Mouse (Mus musculus) C2C12 (cell line): Measurements from ENCODE around the gene Ccdc83. TPM values are rescaled to one million over a fixed set of nuclear protein-coding genes. Genes with fewer than 3 reads are reported as not detected.

ENCODE experiments used
- H3K27me3 ChIP-seq: one replicate; pipeline ENCODE4 v1.6.1; 2011; ENCODE audit not compliant: control insufficient read depth, insufficient read depth, insufficient read length
- H3K36me3 ChIP-seq: one replicate; pipeline ENCODE4 v1.6.1; 2011; ENCODE audit not compliant: control insufficient read depth, insufficient read depth
- H3K4me3 ChIP-seq: one replicate; pipeline ENCODE4 v1.5.1; 2011; ENCODE audit warnings: mild to moderate bottlenecking, control low read depth; ENCODE audit not compliant: poor library complexity, insufficient read depth, severe bottlenecking
- H3K79me2 ChIP-seq: one replicate; pipeline ENCODE4 v1.6.1; 2011; ENCODE audit not compliant: control insufficient read depth, insufficient read depth
- H3K79me3 ChIP-seq: one replicate; pipeline ENCODE4 v1.6.1; 2011; ENCODE audit warnings: low read depth, control low read depth
- H3ac ChIP-seq: one replicate; pipeline ENCODE3; 2011; ENCODE audit warnings: low read depth; ENCODE audit not compliant: control insufficient read depth, insufficient read length
- CEBPB ChIP-seq: IDR thresholded peaks from one replicate; pipeline ENCODE4 v1.6.1; 2011; ENCODE audit warnings: low read depth, mild to moderate bottlenecking, control low read depth, moderate library complexity
- CTCF ChIP-seq: IDR thresholded peaks from one replicate; pipeline ENCODE4 v1.5.1; 2011; ENCODE audit not compliant: control insufficient read depth, insufficient read depth, insufficient read length
- FOSL1 ChIP-seq: IDR thresholded peaks from one replicate; pipeline ENCODE4 v1.8.0; 2011; ENCODE audit warnings: mild to moderate bottlenecking, low read length; ENCODE audit not compliant: poor library complexity, insufficient read depth, severe bottlenecking
- MAX ChIP-seq: IDR thresholded peaks from one replicate; pipeline ENCODE4 v1.6.1; 2011; ENCODE audit warnings: mild to moderate bottlenecking, control low read depth
- MYOD1 ChIP-seq: IDR thresholded peaks from one replicate; pipeline ENCODE4 v1.6.1; 2011; ENCODE audit warnings: low read depth; ENCODE audit not compliant: control insufficient read depth, insufficient read length
- MYOG ChIP-seq: IDR thresholded peaks from one replicate; pipeline ENCODE4 v1.6.1; 2011; ENCODE audit not compliant: control insufficient read depth, insufficient read length; ENCODE audit errors: extremely low read depth
- USF1 ChIP-seq: IDR thresholded peaks from one replicate; pipeline ENCODE4 v1.6.1; 2011; ENCODE audit warnings: low read depth, mild to moderate bottlenecking, control low read depth, moderate library complexity
- polyA plus RNA-seq: library from polyadenylated mRNA; unstranded; fragments of >200 nt; fragmentation: generic; extraction: Trizol; gene quantifications from one replicate; pipeline ENCODE4 v1.2.1, GENCODE M21; 2012; ENCODE audit warnings: missing spikeins

The Ccdc83 gene
- polyA plus RNA-seq, 1 experiment: not detected

DNA sequence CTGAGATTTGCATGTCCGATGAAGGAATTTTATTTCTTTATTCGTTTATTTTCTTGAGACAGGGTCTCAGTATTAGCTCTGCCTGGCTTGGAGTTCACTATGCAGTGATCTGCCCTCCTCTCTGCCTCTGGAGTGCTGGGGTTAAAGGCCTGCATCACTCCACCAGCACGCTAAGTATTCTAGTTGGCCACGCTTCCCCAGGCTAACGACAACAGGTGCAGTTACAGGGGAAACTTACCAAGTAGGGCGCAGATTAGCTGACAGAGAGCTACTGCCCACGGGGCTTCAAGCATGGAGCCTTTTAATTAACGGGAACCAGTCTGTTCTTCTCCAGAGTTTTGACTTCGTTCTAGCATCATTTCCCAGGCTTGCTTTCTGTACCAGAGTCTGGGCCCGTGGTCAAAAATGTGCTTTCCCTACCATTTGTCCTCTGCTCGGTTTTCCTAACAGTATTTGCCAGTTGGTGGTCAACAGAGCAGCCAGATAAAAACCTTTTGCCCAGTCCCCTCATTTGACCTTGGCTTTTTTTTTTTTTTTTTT, 9.1 kb upstream of the Ccdc83 start:
- H3K79me2 ChIP-seq: no peaks in the 10 kb centered on the region
- TF ChIP-seq FOSL1 (no peak), MAX (no peak), CTCF (no peak), USF1 (no peak), CEBPB (no peak)
- H3K79me3 ChIP-seq: no peaks in the 10 kb centered on the region
- H3K36me3 ChIP-seq: no peaks in the 10 kb centered on the region
- H3K4me3 ChIP-seq: no peak overlapping the region
- no peak overlapping the region for H3ac ChIP-seq
- no peaks in the 10 kb centered on the region for H3K27me3 ChIP-seq

DNA sequence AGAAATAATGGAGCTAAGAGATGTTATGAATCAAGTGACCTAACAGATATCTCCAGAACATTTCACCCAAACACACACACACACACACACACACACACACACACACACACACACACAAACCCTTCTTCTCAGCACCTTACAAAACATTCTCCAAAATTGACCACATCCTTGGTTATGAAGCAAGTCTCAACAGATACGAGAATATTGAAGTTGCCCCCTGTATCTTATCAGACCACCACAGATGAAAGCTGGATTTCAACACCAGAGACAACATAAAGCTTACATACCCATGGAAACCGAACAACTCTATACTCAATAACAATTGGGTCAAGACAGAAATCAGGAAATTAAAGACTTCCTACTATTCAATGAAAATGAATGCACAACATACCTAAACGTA, 4.6 kb upstream of the Ccdc83 start:
- no peaks in the 10 kb centered on the region for H3K27me3 ChIP-seq
- H3K79me2 ChIP-seq: no peaks in the 10 kb centered on the region
- H3K36me3 ChIP-seq: no peaks in the 10 kb centered on the region
- H3K79me3 ChIP-seq: no peaks in the 10 kb centered on the region
- no peak overlapping the region for H3ac ChIP-seq
- H3K4me3 ChIP-seq: no peak overlapping the region
- TF ChIP-seq CEBPB: no peak
- no peak for TF ChIP-seq FOSL1
- TF ChIP-seq CTCF: no peak
- TF ChIP-seq MYOG: no peak
- no peak for TF ChIP-seq MAX
- no peak for TF ChIP-seq MYOD1
- no peak for TF ChIP-seq USF1

- Histone ChIP-seq H3K27me3 (no peaks in the 10 kb centered on the region), H3K79me3 (no peaks in the 10 kb centered on the region), H3K4me3 (no peak overlapping the region), H3K79me2 (no peaks in the 10 kb centered on the region), H3ac (no peak overlapping the region), H3K36me3 (no peaks in the 10 kb centered on the region)
- TF ChIP-seq MYOD1: no peak
- no peak for TF ChIP-seq USF1
- TF ChIP-seq MYOG: no peak
- no peak for TF ChIP-seq FOSL1
- TF ChIP-seq CTCF: no peak
- TF ChIP-seq MAX: no peak
- no peak for TF ChIP-seq CEBPB
Measured at GRCm38 (mm10) chr7:90261902-90262599, 3.5 kb downstream of the Ccdc83 start.

DNA sequence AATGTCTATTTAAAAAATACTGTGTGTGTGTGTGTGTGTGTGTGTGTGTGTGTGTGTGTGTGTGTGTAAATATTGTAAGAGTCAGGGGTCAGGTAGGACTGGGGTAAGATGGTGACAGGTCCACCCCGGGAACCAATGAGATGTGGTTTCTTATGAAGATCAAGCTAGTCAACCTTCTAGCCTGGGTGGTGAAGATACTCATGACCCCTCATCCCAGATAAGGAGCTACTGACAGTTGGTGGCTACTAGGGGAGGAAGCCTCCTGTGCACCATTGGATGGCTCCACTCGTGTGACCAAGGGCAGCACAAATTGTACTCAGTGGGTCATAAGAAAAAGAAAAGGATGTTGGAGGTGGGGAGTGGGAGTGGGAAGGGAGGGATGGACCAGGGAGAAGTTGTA, 5.7 kb downstream of the Ccdc83 start:
- Histone ChIP-seq H3K4me3 (no peak overlapping the region), H3K79me2 (no peaks in the 10 kb centered on the region), H3K27me3 (no peaks in the 10 kb centered on the region), H3ac (no peak overlapping the region), H3K36me3 (no peaks in the 10 kb centered on the region), H3K79me3 (no peaks in the 10 kb centered on the region)
- TF ChIP-seq CEBPB (no peak), FOSL1 (no peak), MYOD1 (no peak), USF1 (no peak), MAX (no peak), MYOG (no peak), CTCF (no peak)

DNA sequence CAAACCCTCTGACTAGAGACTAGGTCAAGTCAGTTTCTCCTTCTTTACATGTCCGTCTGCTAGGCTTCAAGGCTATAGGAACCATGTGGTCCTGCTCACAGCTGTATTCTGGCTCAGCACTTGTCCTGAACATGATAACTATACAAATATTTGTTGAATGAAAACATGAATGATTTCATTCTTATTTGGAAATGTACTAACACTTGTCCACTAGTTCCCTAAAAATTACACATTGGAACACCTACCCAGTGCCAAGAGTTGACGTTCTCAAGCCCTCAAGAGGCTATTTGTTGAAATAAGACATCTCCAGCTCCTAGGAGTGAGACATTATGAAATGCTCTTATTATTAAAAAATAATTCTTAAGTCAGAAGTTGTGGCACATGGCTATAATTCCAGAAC, 6.9 kb downstream of the Ccdc83 start:
- Histone ChIP-seq H3K79me2 (no peaks in the 10 kb centered on the region), H3ac (no peak overlapping the region), H3K79me3 (no peaks in the 10 kb centered on the region), H3K36me3 (no peaks in the 10 kb centered on the region), H3K27me3 (no peaks in the 10 kb centered on the region), H3K4me3 (no peak overlapping the region)
- TF ChIP-seq CEBPB (no peak), USF1 (no peak), MAX (no peak), FOSL1 (no peak), CTCF (no peak), MYOD1 (no peak), MYOG (no peak)

- H3K36me3 ChIP-seq: no peaks in the 10 kb centered on the region
- H3K79me2 ChIP-seq: no peaks in the 10 kb centered on the region
- H3K79me3 ChIP-seq: no peaks in the 10 kb centered on the region
Measured at GRCm38 (mm10) chr7:90252946-90253345, 12.6 kb downstream of the Ccdc83 start.

More at GRCm38 (mm10) chr7:90252946-90253345, 12.6 kb downstream of the Ccdc83 start:
- no peaks in the 10 kb centered on the region for H3K27me3 ChIP-seq
- H3K4me3 ChIP-seq: no peak overlapping the region
- H3ac ChIP-seq: no peak overlapping the region
- TF ChIP-seq MAX: no peak
- no peak for TF ChIP-seq USF1
